Mouse (Mus musculus): ENCODE data around the gene Phka1.

The Phka1 gene

GRCm38 (mm10) chrX:102475555-102475954 lies 168.5 kb downstream of the Phka1 start:
- peak; percentile 70 for DNase-seq (ENCODE audit: low read depth, low spot score)

Measured in telencephalon, adult 2 months (tissue).